Mouse (Mus musculus) embryonic stem cell, embryonic (primary cell): ENCODE measurements around the gene Kcnip1.

ENCODE experiments used
- CTCF ChIA-PET, 4 experiments: fragments of 300-600 bp in 2 of 4; fragments of 350-600 bp in 2 of 4; sonication (Branson Sonifier 250); formaldehyde crosslinking; loops; one replicate each; lab custom pipeline; 2022; ENCODE audit warnings: inconsistent platforms in 2 of 4; lab: Charles Lee
- POLR2A ChIA-PET, 4 experiments: fragments of 300-600 bp in 2 of 4; fragments of 350-600 bp in 2 of 4; sonication (Branson Sonifier 250); formaldehyde crosslinking; loops; one replicate each; lab custom pipeline; 2022; ENCODE audit warnings: antibody characterized with exemption in 4 of 4, inconsistent platforms in 1 of 4; lab: Charles Lee

Kcnip1 gene

DNA sequence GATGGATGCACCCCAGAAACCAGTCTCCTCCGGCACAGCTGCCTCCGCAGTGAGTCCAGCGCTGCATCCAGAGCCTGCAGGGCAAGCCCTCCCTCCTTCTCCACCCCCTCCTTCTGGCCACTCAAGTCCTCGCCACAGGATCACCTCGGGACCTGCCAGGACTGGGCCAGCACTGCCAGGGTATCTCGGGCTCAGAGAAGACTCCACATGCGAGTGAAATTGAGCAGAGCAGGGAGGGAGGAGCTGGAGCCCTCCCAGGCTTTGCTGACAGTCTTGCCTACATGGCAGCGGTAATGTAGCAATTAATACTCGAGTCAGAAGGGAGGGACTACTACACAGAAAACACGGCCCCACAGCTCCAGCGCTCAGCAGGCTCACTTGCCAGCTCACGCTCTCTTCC lies at the start of gene Kcnip1:
Kcnip1 (minus strand) TSS at position 215 of the 400 bp plus-strand sequence.
- ChIA-PET POLR2A (interaction anchor here in 2 of 4 experiments (0.8 to 1.1 kb wide), 2 partner anchors 9 to 48 kb away, joined by 3 read pairs; no protein-coding TSS in a partner anchor), CTCF (interaction anchor here in 2 of 4 experiments (0.5 to 1.5 kb wide), 4 partner anchors 9 to 131 kb away, joined by 3 to 4 read pairs (median 4); no protein-coding TSS in a partner anchor)

GRCm38 (mm10) chr11:34040061-34040460 lies 47.1 kb upstream of the Kcnip1 start:
- ChIA-PET CTCF (interaction anchor here in 1 of 4 experiments (0.7 kb wide), 1 partner anchor 8 kb away, joined by 3 read pairs; no protein-coding TSS in a partner anchor), POLR2A (no interaction called here)

DNA sequence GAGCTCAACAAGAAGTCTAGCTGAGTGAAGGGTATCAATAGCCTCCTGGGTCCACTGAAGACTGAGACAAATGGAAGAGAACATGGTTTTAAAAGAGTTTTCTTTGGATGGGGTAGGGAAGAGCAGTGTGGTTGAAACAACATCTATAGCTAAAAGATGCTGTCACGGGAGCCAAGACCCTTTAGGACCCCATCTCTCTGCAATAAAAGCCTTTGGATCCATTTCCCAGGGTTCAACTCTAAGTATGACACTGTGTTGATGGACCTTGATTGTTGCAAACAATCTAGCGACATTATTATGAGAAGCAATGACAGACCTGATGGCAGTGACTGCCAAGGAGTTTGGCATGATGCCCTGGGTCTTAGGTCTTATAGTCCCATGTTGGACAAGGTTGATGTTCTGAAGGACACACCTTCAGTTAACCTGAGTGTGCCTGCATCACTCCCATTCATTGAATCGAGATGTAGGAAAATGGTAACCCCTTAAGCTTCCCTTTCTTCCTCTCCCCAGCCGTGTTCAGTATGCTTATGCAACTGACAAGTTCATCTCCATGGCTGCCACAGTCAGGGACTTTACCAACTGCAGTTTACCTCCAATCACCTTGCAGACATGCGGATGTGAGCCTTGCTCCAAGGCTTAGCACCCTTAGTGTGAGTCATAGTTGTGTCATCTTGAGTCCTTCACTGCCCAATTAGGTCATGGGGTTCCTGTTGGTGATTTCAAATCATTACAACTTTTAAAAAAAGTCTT lies 43.1 kb upstream of the Kcnip1 start:
- CTCF ChIA-PET: no interaction called here
- POLR2A ChIA-PET: no interaction called here

DNA sequence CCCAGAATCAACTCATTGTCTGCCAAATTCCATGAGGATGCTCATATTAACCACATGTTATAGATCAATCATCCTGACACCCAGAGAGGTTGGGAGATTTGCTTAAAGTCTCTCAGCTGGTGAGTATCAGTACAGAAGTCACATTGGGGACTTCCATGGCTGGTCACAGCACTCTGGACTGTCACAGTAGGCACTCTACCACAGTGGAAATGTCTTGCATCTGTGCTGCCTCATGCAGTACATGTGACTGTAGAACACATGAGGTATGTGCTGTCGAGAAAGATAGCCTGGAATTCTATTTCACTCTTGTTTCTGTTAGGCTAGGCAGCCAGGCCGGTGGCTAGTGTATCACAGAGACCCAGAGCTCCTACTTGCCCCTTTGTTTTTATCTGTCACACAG lies 41.8 kb upstream of the Kcnip1 start:
- POLR2A ChIA-PET: no interaction called here
- CTCF ChIA-PET: interaction anchor here in 1 of 4 experiments (0.6 kb wide), 1 partner anchor 913 kb away, joined by 3 read pairs; no protein-coding TSS in a partner anchor

- CTCF ChIA-PET: interaction anchor here in 2 of 4 experiments (0.6 to 1.5 kb wide), 3 partner anchors 25 to 320 kb away, joined by 3 to 4 read pairs (median 3); no protein-coding TSS in a partner anchor
- POLR2A ChIA-PET: no interaction called here
Measured at GRCm38 (mm10) chr11:34034008-34034505, 41.1 kb upstream of the Kcnip1 start.

- ChIA-PET CTCF (interaction anchor here in 2 of 4 experiments (0.7 to 0.9 kb wide), 2 partner anchors 22 kb away, joined by 3 read pairs; no protein-coding TSS in a partner anchor), POLR2A (interaction anchor here in 1 of 4 experiments (0.8 kb wide), 1 partner anchor 14 kb away, joined by 4 read pairs; no protein-coding TSS in a partner anchor)
Measured at GRCm38 (mm10) chr11:34031015-34031805, 38.3 kb upstream of the Kcnip1 start.

GRCm38 (mm10) chr11:34029658-34030057 lies 36.7 kb upstream of the Kcnip1 start:
- CTCF ChIA-PET: interaction anchor here in 1 of 4 experiments (0.6 kb wide), 1 partner anchor 21 kb away, joined by 3 read pairs; no protein-coding TSS in a partner anchor
- POLR2A ChIA-PET: no interaction called here

GRCm38 (mm10) chr11:34025091-34025490 lies 32.1 kb upstream of the Kcnip1 start:
- POLR2A ChIA-PET: no interaction called here
- CTCF ChIA-PET: no interaction called here

DNA sequence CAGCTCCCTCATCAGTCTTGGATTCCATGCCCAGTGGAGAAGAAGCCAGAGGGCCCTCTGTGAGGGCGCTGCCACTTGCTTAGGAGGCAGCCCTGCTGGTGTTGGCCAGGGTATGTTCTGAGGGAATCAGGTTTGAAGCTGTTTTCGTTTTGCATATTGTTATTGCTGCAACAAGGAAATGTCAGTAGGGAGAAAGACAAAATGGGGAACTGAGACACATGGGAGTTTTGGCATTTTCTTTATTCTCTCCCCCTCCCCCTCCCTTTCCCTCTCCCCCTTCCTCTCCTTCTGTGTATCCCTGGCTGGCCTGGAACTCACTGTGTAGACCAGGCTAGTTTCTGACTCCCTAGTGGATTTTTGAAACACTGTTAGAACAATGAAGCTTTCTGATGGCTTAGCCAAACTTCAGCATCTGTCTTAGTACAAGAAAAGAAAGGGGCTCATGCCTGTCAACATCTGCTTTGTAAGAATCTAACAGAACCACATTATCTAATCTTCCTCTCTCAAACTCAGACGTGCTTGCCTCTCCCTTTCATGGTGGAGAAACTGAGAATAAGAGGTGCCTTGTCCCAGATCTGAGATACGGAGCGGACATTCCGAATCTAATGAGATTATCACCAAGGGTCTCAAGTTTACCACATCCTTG lies 19.2 kb upstream of the Kcnip1 start:
- POLR2A ChIA-PET: no interaction called here
- CTCF ChIA-PET: interaction anchor here in 1 of 4 experiments (1.4 kb wide), 1 partner anchor 78 kb away, joined by 4 read pairs; no protein-coding TSS in a partner anchor

GRCm38 (mm10) chr11:34010859-34011172 lies 17.9 kb upstream of the Kcnip1 start:
- CTCF ChIA-PET: interaction anchor here in 2 of 4 experiments (1.4 to 1.5 kb wide), 2 partner anchors 10 to 77 kb away, joined by 4 read pairs; no protein-coding TSS in a partner anchor
- POLR2A ChIA-PET: no interaction called here

- POLR2A ChIA-PET: interaction anchor here in 3 of 4 experiments (0.5 to 0.7 kb wide), 4 partner anchors 9 to 1074 kb away, joined by 3 read pairs; no protein-coding TSS in a partner anchor
- CTCF ChIA-PET: interaction anchor here in 2 of 4 experiments (1.3 to 1.5 kb wide), 3 partner anchors 10 to 76 kb away, joined by 3 to 4 read pairs (median 4); partner anchors contain the start of gene Kcnip1 (in 1 of the 2)
Measured at GRCm38 (mm10) chr11:34010133-34010858, 17.3 kb upstream of the Kcnip1 start.

DNA sequence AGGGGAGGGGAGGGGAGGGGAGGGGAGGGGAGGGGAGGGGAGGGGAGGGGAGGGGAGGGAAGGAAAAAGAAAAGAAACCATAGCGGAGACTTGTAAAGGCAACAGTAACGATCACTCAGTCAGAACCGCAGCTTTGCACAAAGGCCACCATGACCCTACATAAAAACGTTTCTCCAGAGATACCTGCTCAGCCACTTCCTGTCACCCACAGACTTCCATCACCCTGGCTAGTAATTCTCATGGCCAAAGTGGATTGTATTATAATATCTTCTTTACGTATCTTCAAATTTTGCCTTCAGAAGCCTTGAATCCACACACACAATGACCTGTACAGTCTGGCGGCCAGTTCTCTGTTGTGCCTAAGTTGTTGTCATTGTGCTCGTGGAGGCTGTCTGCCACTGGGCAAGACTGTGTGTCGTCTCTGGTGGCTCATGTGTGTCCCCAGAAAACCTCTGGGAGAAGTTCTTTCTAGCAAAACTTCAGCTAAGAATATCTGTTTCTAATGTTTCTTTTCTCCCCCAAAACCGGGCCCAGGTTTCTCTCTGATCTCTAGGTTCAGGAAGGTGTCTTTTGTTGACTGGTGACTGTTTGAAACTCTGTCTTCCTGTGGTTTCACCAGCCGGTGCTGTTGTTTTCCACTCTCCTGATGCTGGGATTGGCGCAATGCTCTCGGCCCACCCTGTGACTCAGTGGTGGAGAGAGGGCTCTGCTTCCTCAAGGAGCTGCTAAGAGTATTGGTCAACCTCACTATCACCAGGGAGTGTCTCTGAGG lies 16.6 kb upstream of the Kcnip1 start:
- CTCF ChIA-PET: interaction anchor here (0.5 to 1.3 kb wide), 32 partner anchors 10 to 830 kb away, joined by 3 to 15 read pairs (median 3); partner anchors contain the start of gene Kcnip1 (in 1 of the 4)
- POLR2A ChIA-PET: interaction anchor here (0.6 to 1.7 kb wide), 5 partner anchors 10 to 1075 kb away, joined by 3 to 4 read pairs (median 3); no protein-coding TSS in a partner anchor

- POLR2A ChIA-PET: interaction anchor here in 2 of 4 experiments (0.8 to 1.7 kb wide), 3 partner anchors 57 to 77 kb away, joined by 3 to 6 read pairs (median 4); no protein-coding TSS in a partner anchor
- CTCF ChIA-PET: interaction anchor here (0.5 to 1.3 kb wide), 35 partner anchors 9 to 829 kb away, joined by 3 to 15 read pairs (median 3); partner anchors contain the start of gene Kcnip1 (in 1 of the 4)
Measured at GRCm38 (mm10) chr11:34008702-34009101, 15.8 kb upstream of the Kcnip1 start.

GRCm38 (mm10) chr11:34008214-34008613 lies 15.3 kb upstream of the Kcnip1 start:
- CTCF ChIA-PET: interaction anchor here (0.7 to 1.3 kb wide), 21 partner anchors 11 to 283 kb away, joined by 3 to 15 read pairs (median 4); no protein-coding TSS in a partner anchor

DNA sequence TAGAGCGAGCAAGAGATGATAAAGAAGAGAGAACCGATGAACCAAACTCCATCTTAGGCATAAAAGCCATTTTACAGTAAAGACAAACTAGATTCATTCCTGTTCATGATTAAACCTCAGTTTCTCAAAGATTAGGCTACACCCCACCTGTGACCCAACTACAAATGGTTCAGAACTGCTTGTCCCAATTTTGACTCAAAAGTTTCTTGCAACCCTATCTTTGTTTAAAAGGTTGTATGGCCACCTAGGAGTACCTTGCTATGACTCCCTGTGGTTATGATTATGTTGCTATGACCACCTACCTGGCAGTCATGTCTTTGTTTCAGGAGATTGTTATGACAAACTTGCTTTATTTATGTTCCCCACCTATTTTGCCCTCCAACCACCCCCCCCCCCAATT lies 14.7 kb upstream of the Kcnip1 start:
- ChIA-PET POLR2A (interaction anchor here in 2 of 4 experiments (0.7 to 1.7 kb wide), 2 partner anchors 63 to 271 kb away, joined by 3 to 4 read pairs; no protein-coding TSS in a partner anchor), CTCF (interaction anchor here in 1 of 4 experiments (0.6 kb wide), 1 partner anchor 26 kb away, joined by 4 read pairs; no protein-coding TSS in a partner anchor)

More at GRCm38 (mm10) chr11:34008214-34008613, 15.3 kb upstream of the Kcnip1 start:
- POLR2A ChIA-PET: interaction anchor here in 2 of 4 experiments (0.8 to 1.7 kb wide), 3 partner anchors 58 to 76 kb away, joined by 3 to 6 read pairs (median 4); no protein-coding TSS in a partner anchor

- POLR2A ChIA-PET: no interaction called here
- CTCF ChIA-PET: interaction anchor here (0.6 to 1.7 kb wide), 20 partner anchors 10 to 1952 kb away, joined by 3 to 16 read pairs (median 3); partner anchors contain the start of gene Kcnip1 (in 1 of the 4)
Measured at GRCm38 (mm10) chr11:34002593-34002965, 9.6 kb upstream of the Kcnip1 start.
